Mouse (Mus musculus): ENCODE results near the gene BC005537.

DNA sequence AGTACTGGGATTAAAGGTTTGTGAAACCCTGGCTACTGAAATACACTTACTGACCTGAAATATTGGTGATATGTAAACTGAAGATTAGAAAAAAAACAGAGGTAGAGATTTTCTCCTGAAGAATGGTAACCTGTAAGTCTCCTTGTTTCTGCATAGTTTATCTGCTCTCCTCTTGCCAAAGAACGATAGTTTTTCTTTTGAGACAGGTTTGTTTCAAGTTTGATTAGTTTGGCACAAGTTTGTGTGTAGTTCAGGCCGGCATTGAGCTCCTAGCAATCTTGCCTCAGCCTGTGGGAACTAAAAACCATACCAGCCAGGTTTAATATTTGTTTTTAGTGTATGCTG lies 31.3 kb downstream of the BC005537 start:
- TF ChIP-seq CTCF (IDR thresholded peaks at IDR 0.05; ENCODE audit: low read depth) (no peak), EP300 (IDR thresholded peaks at IDR 0.05; ENCODE audit: low read depth) (no peak)

Measured in heart, postnatal 0 days (tissue).